Mouse (Mus musculus) small intestine, adult 2 months (tissue): ENCODE measurements around the gene Hmga2. TPM values are rescaled to one million over a fixed set of nuclear protein-coding genes. Genes with fewer than 3 reads are reported as not detected.
A peak's percentile ranks its signal among the peaks of the same experiment; 100 is the strongest.

Experiments
- H3K27ac ChIP-seq: fragments of 200-500 bp; 2 replicates; pipeline ENCODE4 v1.5.1; 2012; ENCODE audit warnings: low read depth, low read length, control low read depth, inconsistent platforms; ENCODE audit not compliant: insufficient read depth
- H3K27me3 ChIP-seq: fragments of 200-500 bp; 2 replicates; pipeline ENCODE4 v1.6.1; 2012; ENCODE audit warnings: mild to moderate bottlenecking, moderate library complexity, low read length, inconsistent platforms; ENCODE audit not compliant: control insufficient read depth, insufficient read depth
- H3K36me3 ChIP-seq: fragments of 200-500 bp; 2 replicates; pipeline ENCODE4 v1.6.1; 2012; ENCODE audit warnings: mild to moderate bottlenecking, low read length, control low read depth, inconsistent platforms; ENCODE audit not compliant: control insufficient read depth, insufficient read depth
- H3K4me1 ChIP-seq: fragments of 200-500 bp; 2 replicates; pipeline ENCODE4 v1.6.1; 2012; ENCODE audit warnings: low read length, inconsistent platforms, mixed read lengths; ENCODE audit not compliant: control insufficient read depth, insufficient read depth, insufficient read length
- H3K4me3 ChIP-seq: fragments of 200-500 bp; 2 replicates; pipeline ENCODE4 v1.5.1; 2012; ENCODE audit warnings: low read depth, mild to moderate bottlenecking, control low read depth, inconsistent platforms, low read length, moderate library complexity
- CTCF ChIP-seq: fragments of 200-500 bp; IDR thresholded peaks from 2 replicates; pipeline ENCODE4 v1.5.1; 2012; ENCODE audit warnings: low read depth, mild to moderate bottlenecking, control low read depth, inconsistent platforms, low read length, moderate library complexity, mixed read lengths; ENCODE audit not compliant: insufficient replicate concordance, insufficient read length; ENCODE audit errors: extremely low read depth
- POLR2A ChIP-seq: fragments of 200-500 bp; IDR thresholded peaks from 2 replicates; pipeline ENCODE4 v1.6.1; 2012; ENCODE audit warnings: low read depth, mild to moderate bottlenecking, control low read depth, inconsistent platforms, low read length, moderate library complexity
- WGBS: fragments of 180-500 bp; shearing (Covaris S2); methylation state at CpG from one replicate; pipeline ENCODE4 v1.1.7; 2018; 5-methylcytosine and 5-hydroxymethylcytosine counted together
- polyA plus RNA-seq: library from polyadenylated mRNA; depleted of rRNA; stranded (reverse); fragments of >200 nt; gene quantifications from 2 replicates; pipeline ENCODE4 v1.2.3, GENCODE M21; 2012

Hmga2 gene
- polyA plus RNA-seq, 1 experiment: 1.1 TPM

- Histone ChIP-seq H3K4me1 (no peaks in the 10 kb centered on the region), H3K27ac (no peak overlapping the region)
- 81% methylated on average over 9 of the region's 9 CpGs for WGBS
Measured at GRCm38 (mm10) chr10:120432081-120432480, 44.2 kb downstream of the Hmga2 start.

GRCm38 (mm10) chr10:120431435-120431834 is 44.8 kb downstream of the Hmga2 start:
- WGBS: 73% methylated on average over 2 of the region's 2 CpGs
- H3K4me1 ChIP-seq: no peaks in the 10 kb centered on the region
- no peaks in the 10 kb centered on the region for H3K36me3 ChIP-seq
- H3K27me3 ChIP-seq: no peaks in the 10 kb centered on the region
- H3K27ac ChIP-seq: no peak overlapping the region
- no peak overlapping the region for H3K4me3 ChIP-seq
- TF ChIP-seq POLR2A (no peak), CTCF (no peak)

More at GRCm38 (mm10) chr10:120432081-120432480, 44.2 kb downstream of the Hmga2 start:
- Histone ChIP-seq H3K36me3 (no peaks in the 10 kb centered on the region), H3K4me3 (no peak overlapping the region), H3K27me3 (no peaks in the 10 kb centered on the region)
- TF ChIP-seq CTCF (no peak), POLR2A (no peak)

GRCm38 (mm10) chr10:120430422-120430821 is 45.8 kb downstream of the Hmga2 start:
- Histone ChIP-seq H3K4me1 (no peaks in the 10 kb centered on the region), H3K27ac (no peak overlapping the region), H3K36me3 (no peaks in the 10 kb centered on the region), H3K27me3 (no peaks in the 10 kb centered on the region), H3K4me3 (no peak overlapping the region)
- WGBS: 82% methylated on average over 7 of the region's 7 CpGs
- TF ChIP-seq CTCF (no peak), POLR2A (no peak)

GRCm38 (mm10) chr10:120429758-120430259 is 46.5 kb downstream of the Hmga2 start:
- H3K36me3 ChIP-seq: no peaks in the 10 kb centered on the region
- 82% methylated on average over 5 of the region's 5 CpGs for WGBS
- no peak overlapping the region for H3K4me3 ChIP-seq
- H3K4me1 ChIP-seq: no peaks in the 10 kb centered on the region
- H3K27me3 ChIP-seq: no peaks in the 10 kb centered on the region
- H3K27ac ChIP-seq: no peak overlapping the region
- no peak for TF ChIP-seq CTCF
- TF ChIP-seq POLR2A: no peak

- H3K36me3 ChIP-seq: no peaks in the 10 kb centered on the region
- 66% methylated on average over 10 of the region's 10 CpGs for WGBS
- no peak overlapping the region for H3K27ac ChIP-seq
- no peaks in the 10 kb centered on the region for H3K27me3 ChIP-seq
- no peaks in the 10 kb centered on the region for H3K4me1 ChIP-seq
- TF ChIP-seq CTCF (no peak), POLR2A (no peak)
- no peak overlapping the region for H3K4me3 ChIP-seq
Measured at GRCm38 (mm10) chr10:120429199-120429551, 47.1 kb downstream of the Hmga2 start.

- Histone ChIP-seq H3K4me3 (peak overlapping the region; percentile 32), H3K27me3 (no peaks in the 10 kb centered on the region), H3K4me1 (no peaks in the 10 kb centered on the region), H3K36me3 (no peaks in the 10 kb centered on the region), H3K27ac (no peak overlapping the region)
- TF ChIP-seq POLR2A (no peak), CTCF (no peak)
- 50% methylated on average over 33 of the region's 33 CpGs for WGBS
Measured at GRCm38 (mm10) chr10:120428430-120429198, 47.7 kb downstream of the Hmga2 start.

- WGBS: 79% methylated on average over 14 of the region's 14 CpGs
- H3K4me3 ChIP-seq: no peak overlapping the region
- H3K27me3 ChIP-seq: no peaks in the 10 kb centered on the region
- peaks cover 6% of the 10 kb centered on the region; the same call in 1 of the 2 replicates for H3K4me1 ChIP-seq
- H3K27ac ChIP-seq: no peak overlapping the region
- TF ChIP-seq POLR2A: no peak
- no peak for TF ChIP-seq CTCF
- H3K36me3 ChIP-seq: no peaks in the 10 kb centered on the region
Measured at GRCm38 (mm10) chr10:120426086-120426610, 50.1 kb downstream of the Hmga2 start.
